Mouse (Mus musculus) erythroblast, embryonic 14.5 days (primary cell): ENCODE data around the gene Ntn5. TPM values are rescaled to one million over a fixed set of nuclear protein-coding genes. Genes with fewer than 3 reads are reported as not detected.

Experiments used
- H3K27me3 ChIP-seq: 2 replicates; pipeline ENCODE4 v1.6.1; 2012; ENCODE audit warnings: inconsistent platforms; ENCODE audit not compliant: control insufficient read depth
- H3K36me3 ChIP-seq: 2 replicates; pipeline ENCODE4 v1.6.1; 2012; ENCODE audit warnings: mild to moderate bottlenecking, inconsistent platforms; ENCODE audit not compliant: control insufficient read depth
- H3K4me1 ChIP-seq: 2 replicates; pipeline ENCODE4 v1.6.1; 2012; ENCODE audit warnings: inconsistent platforms; ENCODE audit not compliant: control insufficient read depth
- H3K4me3 ChIP-seq: replicated peaks from 2 replicates; pipeline ENCODE3; 2012; ENCODE audit warnings: moderate library complexity, mild to moderate bottlenecking, inconsistent platforms
- H3K9me3 ChIP-seq: 2 replicates; pipeline ENCODE4 v1.6.1; 2012; ENCODE audit warnings: low read length, inconsistent platforms, mixed read lengths; ENCODE audit not compliant: control insufficient read depth
- GATA1 ChIP-seq: IDR thresholded peaks from 2 replicates; pipeline ENCODE4 v1.6.1; 2012; ENCODE audit warnings: low read length, inconsistent platforms, mixed read lengths
- TAL1 ChIP-seq: IDR thresholded peaks from 3 replicates; pipeline ENCODE4 v1.6.1; 2012; ENCODE audit warnings: low read length, inconsistent platforms, mixed read lengths
- polyA plus RNA-seq: library from polyadenylated mRNA; stranded (reverse); fragments of >175 nt; gene quantifications from 2 replicates; pipeline ENCODE4 v1.2.3, GENCODE M21; 2012

Gene Ntn5
- polyA plus RNA-seq, 1 experiment, result not detected

DNA sequence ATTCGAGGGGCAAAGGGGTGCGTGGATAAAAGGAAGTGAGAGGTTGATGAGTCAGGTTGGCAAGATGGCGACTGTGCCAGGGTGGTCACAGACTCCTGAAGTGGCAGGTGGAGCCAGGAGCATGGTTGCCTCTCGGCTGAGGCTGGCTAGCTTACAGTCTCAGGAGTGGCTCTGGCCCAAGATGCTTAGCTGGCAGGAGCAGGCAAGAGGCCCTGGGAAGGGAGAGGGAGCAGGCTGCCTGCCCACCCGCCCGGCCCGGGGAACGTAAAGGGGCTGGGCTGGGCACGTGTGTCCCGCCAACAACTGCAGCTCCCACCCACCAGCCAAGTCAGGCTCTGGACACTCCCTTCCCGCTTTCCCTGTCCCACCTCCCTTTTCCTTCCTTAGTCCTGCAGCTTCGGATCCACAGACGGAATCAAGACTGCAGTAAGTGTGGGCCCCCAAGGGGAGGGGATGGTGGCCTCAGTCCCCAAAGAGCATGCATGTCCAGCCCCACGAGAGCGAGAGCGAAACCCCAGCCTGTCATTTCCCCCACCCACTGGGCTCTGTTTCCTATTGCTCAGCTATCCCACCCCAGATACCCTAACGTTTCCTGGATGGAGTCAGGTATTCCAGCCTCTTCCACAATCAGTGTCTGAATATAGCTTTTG lies 42.3 kb upstream of the Ntn5 start:
- Histone ChIP-seq H3K4me3 (no peak overlapping the region), H3K4me1 (peaks cover 16% of the 10 kb centered on the region), H3K27me3 (peaks cover 25% of the 10 kb centered on the region), H3K36me3 (no peaks in the 10 kb centered on the region), H3K9me3 (no peaks in the 10 kb centered on the region)
- TF ChIP-seq GATA1 (no peak), TAL1 (no peak)

DNA sequence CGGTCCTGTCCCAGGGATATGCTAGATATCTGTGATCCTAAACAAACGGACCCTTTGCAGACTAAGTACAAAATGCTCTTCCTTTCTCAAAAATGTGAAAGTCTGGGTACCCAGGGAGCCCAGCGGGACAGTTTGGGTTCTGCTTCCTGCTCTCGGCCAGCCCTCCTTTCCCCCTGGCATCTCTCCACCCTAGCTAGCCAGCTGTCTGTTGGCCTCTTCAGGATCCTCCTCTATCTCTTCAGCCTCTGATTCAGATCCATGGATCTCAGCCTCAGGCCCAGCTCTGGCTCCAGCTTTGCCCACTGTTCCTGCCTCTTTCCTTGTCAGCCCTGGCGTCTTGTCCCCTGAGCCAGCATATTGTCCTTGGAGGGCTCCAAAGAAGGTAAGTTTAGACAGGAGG lies 41.7 kb upstream of the Ntn5 start:
- H3K4me1 ChIP-seq, result peaks cover 16% of the 10 kb centered on the region
- TF ChIP-seq TAL1 (no peak), GATA1 (no peak)
- H3K4me3 ChIP-seq, result no peak overlapping the region
- H3K36me3 ChIP-seq, result no peaks in the 10 kb centered on the region
- peaks cover 25% of the 10 kb centered on the region for H3K27me3 ChIP-seq
- H3K9me3 ChIP-seq, result no peaks in the 10 kb centered on the region

DNA sequence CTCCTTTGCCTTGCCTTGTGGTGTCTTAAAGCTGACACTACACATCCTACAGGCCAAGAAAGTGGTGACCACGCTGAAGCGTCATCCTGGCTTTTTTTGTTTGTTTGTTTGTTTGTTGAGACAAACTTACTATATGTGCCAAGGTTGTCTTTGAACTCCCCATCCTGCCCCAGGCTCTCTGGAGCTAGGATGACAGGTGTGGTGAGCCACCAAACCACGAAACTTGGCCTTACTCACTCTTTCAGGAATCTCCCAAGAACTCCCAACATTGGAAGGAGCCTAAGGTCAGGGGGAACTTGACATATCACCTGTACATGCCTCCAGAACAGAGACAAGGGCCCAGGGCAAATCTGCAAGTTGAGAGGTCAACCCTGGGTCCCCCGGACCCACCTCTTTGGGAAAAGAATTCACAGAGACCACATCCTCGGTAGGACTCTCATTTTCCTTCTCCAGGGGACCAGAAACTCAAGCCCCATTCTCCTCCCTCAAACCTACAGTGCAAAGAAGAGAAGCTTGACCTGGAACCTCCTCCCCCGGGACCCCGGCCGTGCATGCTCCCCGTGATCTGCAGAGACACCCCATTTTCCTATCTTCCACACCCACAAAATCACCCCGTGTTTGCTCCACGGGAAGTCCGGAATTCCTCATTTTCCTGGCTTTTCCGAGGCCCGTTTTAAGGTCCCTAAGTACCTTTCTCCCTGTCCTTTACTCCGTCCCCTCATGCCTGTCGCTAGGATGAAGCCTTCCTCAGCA lies 41.1 kb upstream of the Ntn5 start:
- Histone ChIP-seq H3K4me3 (peak overlapping the region; percentile 28), H3K27me3 (peaks cover 30% of the 10 kb centered on the region), H3K4me1 (peaks cover 16% of the 10 kb centered on the region), H3K9me3 (no peaks in the 10 kb centered on the region), H3K36me3 (no peaks in the 10 kb centered on the region)
- no peak for TF ChIP-seq TAL1
- TF ChIP-seq GATA1, result no peak

DNA sequence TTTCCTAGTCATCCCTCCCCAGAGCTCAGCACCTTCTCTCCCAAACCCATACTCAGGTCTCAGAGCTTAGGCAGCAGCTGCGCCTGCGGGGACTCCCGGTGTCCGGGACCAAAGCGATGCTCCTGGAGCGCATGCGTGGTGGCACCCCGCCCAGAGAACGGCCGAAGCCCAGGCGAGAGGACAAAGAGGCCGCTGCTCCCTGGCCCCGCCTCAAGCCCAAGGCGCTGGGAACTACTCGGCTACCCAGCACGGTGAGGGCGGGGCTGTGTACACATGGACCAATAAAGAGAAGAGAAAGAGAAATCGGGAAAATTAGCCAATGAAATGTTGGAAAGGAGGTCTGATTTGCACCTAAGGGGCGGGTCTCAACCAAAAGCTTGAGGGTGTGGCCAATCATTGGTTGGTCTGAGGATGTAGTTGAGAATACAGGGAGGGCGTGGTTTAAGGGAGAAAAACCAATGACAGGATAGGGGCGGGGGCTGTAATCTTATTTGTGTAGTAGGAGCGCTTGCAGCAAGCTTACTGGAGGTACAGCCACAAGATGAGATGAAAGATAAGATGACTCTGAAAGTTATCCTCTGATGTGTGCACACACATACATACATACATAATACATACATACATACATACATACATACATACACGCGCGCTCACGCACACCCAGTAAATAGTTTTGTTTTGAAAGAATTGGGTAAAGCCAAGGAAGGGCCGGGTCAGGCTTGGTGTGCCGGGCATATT lies 40.2 kb upstream of the Ntn5 start:
- TF ChIP-seq GATA1, result no peak
- TF ChIP-seq TAL1, result no peak
- Histone ChIP-seq H3K36me3 (no peaks in the 10 kb centered on the region), H3K4me1 (peaks cover 16% of the 10 kb centered on the region), H3K27me3 (peaks cover 30% of the 10 kb centered on the region), H3K9me3 (no peaks in the 10 kb centered on the region), H3K4me3 (peak overlapping the region; percentile 28)

DNA sequence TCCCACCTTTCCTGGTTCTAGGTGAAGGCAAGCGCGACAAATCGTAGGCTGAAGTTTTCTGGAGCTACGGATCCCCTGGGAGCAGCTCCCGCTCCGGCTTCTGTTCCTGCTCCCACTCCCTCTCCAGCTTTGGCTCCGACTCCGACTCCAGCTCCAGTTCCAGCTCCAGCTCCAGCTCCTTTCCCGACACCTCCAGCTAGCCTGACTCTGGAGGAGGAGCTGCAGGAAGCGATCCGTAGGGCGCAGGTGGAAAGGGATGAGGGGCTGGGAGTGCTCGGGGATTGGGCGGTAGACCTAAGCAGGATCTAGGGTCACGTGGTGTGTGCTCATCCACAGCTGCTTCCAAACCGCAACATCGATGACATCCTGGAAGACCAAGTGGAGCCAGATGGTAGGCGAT lies 39.6 kb upstream of the Ntn5 start:
- Histone ChIP-seq H3K9me3 (no peaks in the 10 kb centered on the region), H3K4me1 (peaks cover 16% of the 10 kb centered on the region), H3K4me3 (no peak overlapping the region), H3K36me3 (no peaks in the 10 kb centered on the region), H3K27me3 (peaks cover 30% of the 10 kb centered on the region)
- TF ChIP-seq TAL1, result no peak
- TF ChIP-seq GATA1, result no peak

DNA sequence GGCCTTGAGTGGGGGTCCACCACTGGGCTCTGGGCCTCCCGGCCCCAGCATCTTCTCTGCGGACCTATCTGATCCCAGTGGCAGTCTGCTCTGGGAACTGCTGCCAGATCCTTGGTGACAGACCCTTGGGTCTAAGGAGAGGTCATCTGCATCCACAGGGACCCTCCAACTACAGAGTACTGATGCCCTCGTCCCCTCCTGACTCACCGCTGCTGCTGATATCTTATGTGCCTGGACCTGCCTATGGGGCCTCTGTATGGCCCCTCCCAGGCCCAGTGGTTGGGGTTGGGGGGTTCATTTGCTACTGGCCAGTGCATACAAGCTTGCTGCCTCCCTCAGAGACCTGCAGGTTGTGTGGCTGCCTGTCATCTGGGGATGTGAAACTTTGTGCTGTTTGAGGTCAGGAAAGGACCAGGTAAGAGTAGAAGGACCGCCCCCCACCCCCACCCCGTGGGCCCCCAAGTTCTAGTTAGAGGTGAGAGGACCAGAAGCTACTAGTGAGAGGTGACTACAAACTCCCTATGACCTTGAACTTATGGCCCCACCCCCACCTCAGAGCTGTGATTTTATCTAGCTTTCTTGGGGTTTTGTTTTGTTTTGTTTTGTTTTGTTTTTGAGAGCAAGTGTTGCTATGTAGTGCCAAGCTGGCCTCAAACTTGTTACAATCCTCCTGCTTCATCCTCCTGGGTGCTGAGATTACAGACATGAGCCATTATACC lies 38.8 kb upstream of the Ntn5 start:
- no peaks in the 10 kb centered on the region for H3K9me3 ChIP-seq
- H3K27me3 ChIP-seq, result peaks cover 30% of the 10 kb centered on the region
- H3K4me3 ChIP-seq, result no peak overlapping the region
- H3K4me1 ChIP-seq, result peaks cover 16% of the 10 kb centered on the region
- no peaks in the 10 kb centered on the region for H3K36me3 ChIP-seq
- TF ChIP-seq TAL1 (no peak), GATA1 (no peak)

DNA sequence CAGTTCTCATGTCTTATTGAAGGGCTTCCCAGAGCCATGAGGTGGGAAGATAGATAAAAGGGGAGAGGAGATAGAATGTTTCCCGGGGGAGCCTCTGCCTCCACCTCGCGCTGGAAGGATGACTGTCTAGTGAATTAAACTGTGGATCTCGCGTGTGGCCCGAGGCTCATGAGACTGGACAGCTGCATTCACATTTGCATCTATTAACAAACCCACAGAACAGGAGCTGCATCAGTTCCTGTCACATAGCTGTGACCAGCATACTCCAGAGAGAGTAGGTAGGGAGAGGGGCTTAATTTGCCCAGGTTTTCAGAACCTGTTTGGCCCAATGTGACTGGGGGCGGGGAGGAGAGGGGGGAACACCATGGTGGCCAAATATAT lies 38.2 kb upstream of the Ntn5 start:
- H3K36me3 ChIP-seq, result no peaks in the 10 kb centered on the region
- peaks cover 16% of the 10 kb centered on the region for H3K4me1 ChIP-seq
- H3K9me3 ChIP-seq, result no peaks in the 10 kb centered on the region
- no peak overlapping the region for H3K4me3 ChIP-seq
- TF ChIP-seq TAL1, result no peak
- no peak for TF ChIP-seq GATA1
- peaks cover 30% of the 10 kb centered on the region for H3K27me3 ChIP-seq

DNA sequence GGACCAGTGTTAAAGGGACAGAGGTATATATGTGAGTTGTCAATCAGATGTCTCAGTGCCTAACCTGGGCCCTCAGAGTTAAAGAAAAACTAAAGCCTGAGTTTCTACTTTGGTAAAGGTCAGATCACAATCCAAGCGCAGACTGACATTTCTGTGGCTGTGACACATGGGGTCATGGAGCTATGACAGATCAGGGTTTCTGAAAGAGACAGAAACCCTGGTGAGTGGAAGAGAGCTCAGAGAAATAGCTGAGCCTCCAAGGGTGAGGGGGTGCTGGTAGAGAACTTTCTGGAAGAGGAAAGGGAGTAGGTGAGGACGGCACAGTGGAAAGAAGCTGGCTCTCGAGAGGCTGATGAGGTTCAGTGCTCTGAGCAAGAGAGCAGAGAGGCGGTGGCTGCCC lies 37.2 kb upstream of the Ntn5 start:
- Histone ChIP-seq H3K36me3 (no peaks in the 10 kb centered on the region), H3K27me3 (peaks cover 28% of the 10 kb centered on the region), H3K4me3 (no peak overlapping the region), H3K9me3 (no peaks in the 10 kb centered on the region), H3K4me1 (peaks cover 16% of the 10 kb centered on the region)
- TF ChIP-seq GATA1 (no peak), TAL1 (no peak)
